Mouse (Mus musculus): Measurements from ENCODE around the gene Sort1. TPM values are rescaled to one million over a fixed set of nuclear protein-coding genes. Genes with fewer than 3 reads are reported as not detected.

Gene Sort1
- polyA plus RNA-seq, 1 experiment from 2014 or later: 30.8 TPM

- Histone ChIP-seq H3K27me3 (replicated peaks; ENCODE audit: insufficient read depth, low read length) (no peaks in the 10 kb centered on the region), H3K9ac (replicated peaks; ENCODE audit: low read depth) (no peak overlapping the region), H3K27ac (ENCODE audit: low read length) (peak overlapping the region; percentile 66), H3K36me3 (ENCODE audit: insufficient read depth, low read length) (no peaks in the 10 kb centered on the region), H3K9me3 (ENCODE audit: low read length) (no peaks in the 10 kb centered on the region), H3K4me3 (ENCODE audit: low read depth, low read length) (no peak overlapping the region), H3K4me1 (ENCODE audit: insufficient read depth, low read depth, low read length) (peaks cover 43% of the 10 kb centered on the region), H3K4me2 (replicated peaks; ENCODE audit: low read depth, low read length) (peak overlapping the region; percentile 29; the same call in 1 of the 2 replicates)
- ATAC-seq (no peak), DNase-seq (ENCODE audit: low spot score) (peak; percentile 72)
- TF ChIP-seq EP300 (IDR thresholded peaks at IDR 0.05) (no peak), CTCF (IDR thresholded peaks at IDR 0.05) (no peak)
- WGBS: 21% methylated on average over 14 of the region's 14 CpGs
These were observed 11.7 kb downstream of the Sort1 start for GRCm38 (mm10) chr3:108295379-108296219.

GRCm38 (mm10) chr3:108296220-108297049, 12.6 kb downstream of the Sort1 start:
- peak overlapping the region; percentile 66 for H3K27ac ChIP-seq (ENCODE audit: low read length)
- no peak overlapping the region for H3K4me3 ChIP-seq (ENCODE audit: low read depth, low read length)
- peak overlapping the region; percentile 29 for H3K4me2 ChIP-seq (replicated peaks; ENCODE audit: low read depth, low read length)
- DNase-seq (ENCODE audit: low spot score) (peak; percentile 86), ATAC-seq (peak; percentile 63)
- H3K36me3 ChIP-seq (ENCODE audit: insufficient read depth, low read length): no peaks in the 10 kb centered on the region
- 8% methylated on average over 14 of the region's 14 CpGs for WGBS
- peaks cover 43% of the 10 kb centered on the region for H3K4me1 ChIP-seq (ENCODE audit: insufficient read depth, low read depth, low read length)
- no peak overlapping the region for H3K9ac ChIP-seq (replicated peaks; ENCODE audit: low read depth)
- H3K27me3 ChIP-seq (replicated peaks; ENCODE audit: insufficient read depth, low read length): no peaks in the 10 kb centered on the region
- no peaks in the 10 kb centered on the region for H3K9me3 ChIP-seq (ENCODE audit: low read length)
- TF ChIP-seq EP300 (IDR thresholded peaks at IDR 0.05) (no peak), CTCF (IDR thresholded peaks at IDR 0.05) (no peak)

GRCm38 (mm10) chr3:108297050-108297419, 13.2 kb downstream of the Sort1 start:
- TF ChIP-seq EP300 (IDR thresholded peaks at IDR 0.05): no peak
- no peak for TF ChIP-seq CTCF (IDR thresholded peaks at IDR 0.05)
- WGBS: 60% methylated on average over 7 of the region's 7 CpGs
- Histone ChIP-seq H3K4me2 (replicated peaks; ENCODE audit: low read depth, low read length) (peak overlapping the region; percentile 29; the same call in 1 of the 2 replicates), H3K36me3 (ENCODE audit: insufficient read depth, low read length) (no peaks in the 10 kb centered on the region), H3K9me3 (ENCODE audit: low read length) (no peaks in the 10 kb centered on the region), H3K27me3 (replicated peaks; ENCODE audit: insufficient read depth, low read length) (no peaks in the 10 kb centered on the region), H3K27ac (ENCODE audit: low read length) (peak overlapping the region; percentile 66), H3K9ac (replicated peaks; ENCODE audit: low read depth) (no peak overlapping the region), H3K4me1 (ENCODE audit: insufficient read depth, low read depth, low read length) (peaks cover 43% of the 10 kb centered on the region), H3K4me3 (ENCODE audit: low read depth, low read length) (no peak overlapping the region)
- no peak for ATAC-seq
- DNase-seq (ENCODE audit: low spot score): no peak

- H3K4me3 ChIP-seq (ENCODE audit: low read depth, low read length): no peak overlapping the region
- WGBS: 52% methylated on average over 7 of the region's 7 CpGs
- H3K27ac ChIP-seq (ENCODE audit: low read length): peak overlapping the region; percentile 33; the same call in 1 of the 2 replicates
- no peaks in the 10 kb centered on the region for H3K9me3 ChIP-seq (ENCODE audit: low read length)
- H3K4me2 ChIP-seq (replicated peaks; ENCODE audit: low read depth, low read length): no peak overlapping the region
- ATAC-seq (no peak), DNase-seq (ENCODE audit: low spot score) (no peak)
- no peak overlapping the region for H3K9ac ChIP-seq (replicated peaks; ENCODE audit: low read depth)
- no peaks in the 10 kb centered on the region for H3K36me3 ChIP-seq (ENCODE audit: insufficient read depth, low read length)
- no peaks in the 10 kb centered on the region for H3K27me3 ChIP-seq (replicated peaks; ENCODE audit: insufficient read depth, low read length)
- TF ChIP-seq CTCF (IDR thresholded peaks at IDR 0.05) (no peak), EP300 (IDR thresholded peaks at IDR 0.05) (no peak)
- peaks cover 43% of the 10 kb centered on the region for H3K4me1 ChIP-seq (ENCODE audit: insufficient read depth, low read depth, low read length)
These were observed 14.0 kb downstream of the Sort1 start for GRCm38 (mm10) chr3:108297603-108298553.

- no peaks in the 10 kb centered on the region for H3K9me3 ChIP-seq (ENCODE audit: low read length)
- H3K27me3 ChIP-seq (replicated peaks; ENCODE audit: insufficient read depth, low read length): no peaks in the 10 kb centered on the region
- WGBS: 80% methylated on average over 6 of the region's 6 CpGs
- no peaks in the 10 kb centered on the region for H3K36me3 ChIP-seq (ENCODE audit: insufficient read depth, low read length)
- no peak for ATAC-seq
- TF ChIP-seq CTCF (IDR thresholded peaks at IDR 0.05): no peak
- TF ChIP-seq EP300 (IDR thresholded peaks at IDR 0.05): no peak
- no peak overlapping the region for H3K4me2 ChIP-seq (replicated peaks; ENCODE audit: low read depth, low read length)
- DNase-seq (ENCODE audit: low spot score): no peak
- peaks cover 28% of the 10 kb centered on the region for H3K4me1 ChIP-seq (ENCODE audit: insufficient read depth, low read depth, low read length)
- H3K4me3 ChIP-seq (ENCODE audit: low read depth, low read length): no peak overlapping the region
- H3K27ac ChIP-seq (ENCODE audit: low read length): no peak overlapping the region
- H3K9ac ChIP-seq (replicated peaks; ENCODE audit: low read depth): no peak overlapping the region
These were observed 16.7 kb downstream of the Sort1 start for GRCm38 (mm10) chr3:108300455-108301030.

Measured in lung, postnatal 0 days (tissue).